Mouse (Mus musculus) lung, adult 18-20 months (tissue): ENCODE results near the gene Trim50.

Experiments used
- DNase-seq, 2 experiments: peaks; one replicate each; pipeline ENCODE4 v3.0.0; 2022; ENCODE audit warnings: mixed read lengths in 2 of 2

The Trim50 gene

GRCm38 (mm10) chr5:135369787-135370654 is 16.9 kb downstream of the Trim50 start, which contains the start of gene Nsun5:
Gene Nsun5, plus strand, starts transcription at chr5:135369953.
- DNase-seq: peak; percentile 95

GRCm38 (mm10) chr5:135371195-135371594 is 18.1 kb downstream of the Trim50 start:
- DNase-seq: no peak

- DNase-seq: no peak
Measured at GRCm38 (mm10) chr5:135373601-135374000, 20.5 kb downstream of the Trim50 start.

- peak; percentile 36 to 40 for DNase-seq
Measured at GRCm38 (mm10) chr5:135375167-135375566, 22.1 kb downstream of the Trim50 start.

- no peak for DNase-seq
Measured at GRCm38 (mm10) chr5:135376341-135376740, 23.2 kb downstream of the Trim50 start.

GRCm38 (mm10) chr5:135380681-135381080 is 27.6 kb downstream of the Trim50 start:
- DNase-seq: no peak

- no peak for DNase-seq
Measured at GRCm38 (mm10) chr5:135381356-135381925, 28.3 kb downstream of the Trim50 start.

GRCm38 (mm10) chr5:135382746-135383145 is 29.7 kb downstream of the Trim50 start:
- no peak for DNase-seq

- DNase-seq: no peak
Measured at GRCm38 (mm10) chr5:135383771-135384170, 30.7 kb downstream of the Trim50 start.

GRCm38 (mm10) chr5:135394004-135394823 is 41.1 kb downstream of the Trim50 start, which contains the start of gene Pom121:
Gene Pom121, minus strand, starts transcription at chr5:135394546.
- peak; percentile 77 to 84 for DNase-seq

- DNase-seq: peak in 1 of 2 experiments; percentile 21
Measured at GRCm38 (mm10) chr5:135395826-135396225, 42.7 kb downstream of the Trim50 start.

- no peak for DNase-seq
Measured at GRCm38 (mm10) chr5:135399382-135399781, 46.3 kb downstream of the Trim50 start.

- DNase-seq: peak; percentile 58 to 68
Measured at GRCm38 (mm10) chr5:135400244-135400643, 47.1 kb downstream of the Trim50 start.

GRCm38 (mm10) chr5:135404623-135405022 is 51.5 kb downstream of the Trim50 start:
- no peak for DNase-seq

- DNase-seq: no peak
Measured at GRCm38 (mm10) chr5:135405437-135405836, 52.3 kb downstream of the Trim50 start.

- DNase-seq: no peak
Measured at GRCm38 (mm10) chr5:135408114-135408513, 55.0 kb downstream of the Trim50 start.

- DNase-seq: no peak
Measured at GRCm38 (mm10) chr5:135410266-135410665, 57.2 kb downstream of the Trim50 start.
